Comparison of ENCODE assay signal across 12 mouse cellular contexts in the genomic region with DNA sequence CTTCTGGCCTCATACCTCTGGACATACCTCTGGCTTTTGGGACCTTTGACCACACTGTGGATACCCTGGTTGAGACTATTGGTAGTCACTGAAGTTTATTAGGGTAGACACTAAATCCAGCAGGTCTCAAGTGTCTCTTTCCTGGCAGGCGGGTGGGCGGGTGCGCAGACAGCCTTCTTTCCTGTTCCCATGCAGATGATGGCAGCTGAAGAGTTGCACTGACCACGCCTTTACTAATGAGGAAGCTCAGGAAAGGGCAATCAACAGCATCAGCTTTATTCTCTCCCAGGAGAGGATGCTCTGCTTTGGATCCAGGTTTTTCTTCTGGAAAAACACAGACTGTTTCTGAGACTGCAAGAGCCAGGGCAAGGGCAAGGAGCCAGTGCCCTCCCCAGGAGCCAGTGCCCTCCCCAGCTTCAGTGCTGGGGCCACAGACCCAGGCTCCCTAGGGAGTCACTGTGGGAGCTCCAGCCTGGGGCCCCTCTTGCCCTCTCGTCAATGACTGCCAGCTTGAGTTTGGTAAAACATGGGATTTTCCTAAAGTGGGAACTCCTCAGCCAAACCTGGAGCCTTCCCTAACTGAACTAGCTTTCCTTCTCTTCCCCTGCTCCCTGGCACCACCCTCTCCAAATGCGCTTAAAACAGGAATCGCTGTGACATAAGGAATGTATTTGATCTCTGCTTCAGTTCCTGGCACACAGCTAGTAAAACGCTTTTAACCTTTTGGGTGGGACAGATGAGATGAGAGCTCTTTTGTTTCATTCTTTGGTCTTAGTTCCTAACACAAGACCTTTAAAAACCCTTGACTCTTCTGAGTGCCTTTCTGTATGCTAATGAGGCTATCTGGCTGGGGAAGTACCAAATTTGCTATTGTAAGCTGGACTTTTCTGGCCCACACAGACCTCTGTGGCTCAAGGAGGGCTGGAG.
A peak's percentile ranks its signal among the peaks of the same experiment; 100 is the strongest.
DNase-seq lines count a peak whose midpoint lies in the region.
"Had no signal": no experiment of that assay in that cellular context is flagged by ENCODE, and none has a peak within 500 bp of the region (broad histone marks: within the 10 kb centered on the region; RNA-seq: fewer than 3 reads in every experiment).

No protein-coding gene starts in this region.

- peak; percentile 16 for DNase-seq in adrenal gland, postnatal 10 days
- no peak for DNase-seq in adrenal gland, postnatal 4 days (ENCODE audit: low spot score in 2 of 2)
- DNase-seq in kidney, postnatal 10 days: peak; percentile 25
- no peak for DNase-seq in kidney, adult 9 months
- peak; percentile 18 for DNase-seq in WW6 (ENCODE audit: low read depth, low spot score)
- DNase-seq in lung, postnatal 25 days (ENCODE audit: low spot score): peak; percentile 48
- no peak for DNase-seq in spleen, postnatal 10 days (ENCODE audit: low spot score in 2 of 2)
- no peak for DNase-seq in Muller cell, postnatal 12 days (ENCODE audit: inconsistent ontology term)
- DNase-seq: cerebellum, adult 11 months; cerebellum, postnatal 14 days; heart, postnatal 36 days; right cerebral cortex, adult 18-20 months had no signal

Comparison
In these comparisons a context has a peak if more than half of its experiments do, and no peak if none do; other contexts are left out.
1. DNase-seq: peak in adrenal gland, postnatal 10 days (single experiment), kidney, postnatal 10 days (single experiment), WW6 (single experiment) and lung, postnatal 25 days (single experiment); none in adrenal gland, postnatal 4 days (0 of 2), kidney, adult 9 months (single experiment), spleen, postnatal 10 days (0 of 2) and Muller cell, postnatal 12 days (single experiment).